Mouse (Mus musculus) intestine, postnatal 0 days (tissue): Measurements from ENCODE around the gene Zfx. TPM values are rescaled to one million over a fixed set of nuclear protein-coding genes. Genes with fewer than 3 reads are reported as not detected.

Experiments used
- ATAC-seq: fragments of 200-750 bp; cut with Nextera tagmentation; 2 replicates; pipeline ENCODE4 v1.8.0; 2017; ENCODE audit warnings: mild to moderate bottlenecking, moderate TSS enrichment, moderate library complexity
- H3K27ac ChIP-seq: fragments of 300-500 bp; sonication (generic); 2 replicates; pipeline ENCODE4 v1.5.1; 2014; ENCODE audit warnings: mild to moderate bottlenecking, low read depth, low read length, moderate library complexity
- H3K27me3 ChIP-seq: fragments of 300-500 bp; sonication (generic); replicated peaks from 2 replicates; pipeline ENCODE4 v1.6.1; 2014; ENCODE audit warnings: low read length, mixed read lengths; ENCODE audit not compliant: control insufficient read depth, insufficient read depth
- H3K36me3 ChIP-seq: fragments of 300-500 bp; sonication (generic); 2 replicates; pipeline ENCODE4 v1.6.1; 2014; ENCODE audit warnings: mild to moderate bottlenecking, moderate library complexity; ENCODE audit not compliant: control insufficient read depth, insufficient read depth
- H3K4me1 ChIP-seq: fragments of 300-500 bp; sonication (generic); replicated peaks from 2 replicates; pipeline ENCODE4 v1.6.1; 2014; ENCODE audit warnings: antibody characterized with exemption, low read length, mixed read lengths; ENCODE audit not compliant: control insufficient read depth, insufficient read depth
- H3K4me2 ChIP-seq: fragments of 300-500 bp; sonication (generic); replicated peaks from 2 replicates; pipeline ENCODE4 v1.6.1; 2014; ENCODE audit warnings: low read depth, mild to moderate bottlenecking, moderate library complexity
- H3K4me3 ChIP-seq: fragments of 300-500 bp; sonication (generic); 2 replicates; pipeline ENCODE4 v1.5.1; 2014; ENCODE audit warnings: low read depth, low read length
- H3K9ac ChIP-seq: fragments of 300-500 bp; sonication (generic); 2 replicates; pipeline ENCODE4 v1.6.1; 2014; ENCODE audit warnings: mild to moderate bottlenecking, low read depth, low read length
- H3K9me3 ChIP-seq: fragments of 300-500 bp; sonication (generic); 2 replicates; pipeline ENCODE4 v1.6.1; 2016; ENCODE audit warnings: mixed run types; ENCODE audit not compliant: control insufficient read depth
- CTCF ChIP-seq: sonication (generic); IDR thresholded peaks from 2 replicates; pipeline ENCODE4 v1.5.1; 2016; ENCODE audit warnings: low read depth, mild to moderate bottlenecking, control low read depth, antibody characterized with exemption, moderate library complexity
- WGBS: fragments of 180-500 bp; shearing (Covaris S2); extraction: QIAGEN DNeasy Blood & Tissue Kit; methylation state at CpG from one replicate; pipeline ENCODE4 v1.1.7; 2014; 5-methylcytosine and 5-hydroxymethylcytosine counted together
- polyA plus RNA-seq: library from polyadenylated mRNA; unstranded; fragments of >200 nt; fragmentation: Nextera tagmentation; extraction: Ambion mirVana; gene quantifications from 2 replicates; pipeline ENCODE4 v1.2.1, GENCODE M21; 2015

Gene Zfx
- polyA plus RNA-seq, 1 experiment from 2014 or later, result 13.8 TPM

DNA sequence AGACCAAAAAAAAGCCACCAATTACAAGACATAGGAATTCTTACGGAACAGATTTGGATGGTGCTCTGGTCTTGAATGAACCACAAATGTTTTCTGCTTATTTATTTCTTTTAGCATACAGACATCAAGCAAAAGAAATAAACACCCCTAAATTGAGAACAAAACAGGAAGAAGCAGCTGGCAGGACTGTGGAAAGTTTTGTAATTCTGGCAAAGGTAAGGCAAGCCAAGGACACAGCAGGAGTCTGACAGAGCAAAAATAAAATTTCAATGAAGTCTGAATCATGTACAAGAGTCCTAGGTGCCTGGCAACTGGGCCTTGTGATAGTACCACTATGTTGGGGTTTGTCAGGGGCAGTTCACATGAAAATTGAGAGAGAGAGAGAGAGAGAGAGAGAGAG lies 14.8 kb upstream of the Zfx start:
- no peaks in the 10 kb centered on the region for H3K4me1 ChIP-seq
- no peak overlapping the region for H3K27ac ChIP-seq
- H3K36me3 ChIP-seq, result no peaks in the 10 kb centered on the region
- no peaks in the 10 kb centered on the region for H3K9me3 ChIP-seq
- ATAC-seq, result no peak
- H3K4me2 ChIP-seq, result no peak overlapping the region
- 0 out of 2 replicates have a peak, but pooled peaks cover 3% of the 10 kb centered on the region for H3K27me3 ChIP-seq
- 93% methylated on average over 1 of the region's 1 CpGs for WGBS
- H3K9ac ChIP-seq, result no peak overlapping the region
- H3K4me3 ChIP-seq, result no peak overlapping the region
- TF ChIP-seq CTCF, result no peak

DNA sequence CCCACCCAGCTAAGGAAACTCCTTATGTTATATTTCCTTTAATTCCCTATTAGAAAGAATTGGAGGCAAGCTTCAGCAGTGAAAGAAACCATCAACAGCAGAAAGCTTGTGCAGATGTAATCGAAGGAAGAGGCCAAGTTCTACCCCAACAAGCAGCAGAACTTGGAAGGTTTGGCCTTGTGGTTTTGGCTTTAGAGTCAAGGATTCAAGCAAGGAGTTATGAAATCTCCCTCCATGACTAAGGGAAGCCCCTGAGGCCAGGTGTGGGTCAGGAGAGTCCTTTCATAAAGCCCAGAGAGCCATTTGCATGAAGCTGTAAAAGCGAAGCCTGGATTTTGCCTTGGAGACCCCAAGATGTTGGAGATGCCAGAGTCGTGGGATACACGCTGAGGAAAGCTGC lies 11.6 kb upstream of the Zfx start:
- H3K9ac ChIP-seq, result no peak overlapping the region
- no peaks in the 10 kb centered on the region for H3K9me3 ChIP-seq
- no peak for TF ChIP-seq CTCF
- no peak overlapping the region for H3K4me2 ChIP-seq
- H3K4me3 ChIP-seq, result no peak overlapping the region
- WGBS, result 64% methylated on average over 4 of the region's 4 CpGs
- H3K27ac ChIP-seq, result no peak overlapping the region
- H3K36me3 ChIP-seq, result no peaks in the 10 kb centered on the region
- ATAC-seq, result no peak
- H3K4me1 ChIP-seq, result no peaks in the 10 kb centered on the region
- no peaks in the 10 kb centered on the region for H3K27me3 ChIP-seq

DNA sequence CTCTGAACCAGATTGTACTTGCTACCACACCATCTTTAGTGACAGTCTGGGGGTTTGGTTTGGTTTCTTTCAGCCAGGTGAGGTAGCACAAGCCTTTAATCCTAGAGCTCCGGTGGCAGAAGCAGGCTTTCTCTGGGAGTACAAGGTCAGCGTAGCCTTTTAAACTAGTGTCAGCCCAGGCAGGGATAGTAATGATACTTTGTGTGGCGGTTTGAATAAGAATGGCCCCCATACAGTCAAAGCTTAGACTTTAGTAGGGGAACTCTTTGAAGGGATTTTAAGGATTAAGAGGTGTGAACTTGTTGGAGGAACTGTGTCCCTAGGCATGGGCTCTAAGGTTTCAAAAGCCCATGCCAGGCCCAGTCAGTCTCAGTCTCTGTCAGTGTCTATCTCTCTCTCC lies 10.0 kb upstream of the Zfx start:
- no peak for TF ChIP-seq CTCF
- Histone ChIP-seq H3K4me2 (no peak overlapping the region), H3K4me1 (no peaks in the 10 kb centered on the region), H3K9me3 (no peaks in the 10 kb centered on the region), H3K27me3 (no peaks in the 10 kb centered on the region), H3K27ac (no peak overlapping the region), H3K36me3 (no peaks in the 10 kb centered on the region), H3K9ac (no peak overlapping the region), H3K4me3 (no peak overlapping the region)
- no peak for ATAC-seq
- WGBS, result 57% methylated on average over 3 of the region's 3 CpGs

DNA sequence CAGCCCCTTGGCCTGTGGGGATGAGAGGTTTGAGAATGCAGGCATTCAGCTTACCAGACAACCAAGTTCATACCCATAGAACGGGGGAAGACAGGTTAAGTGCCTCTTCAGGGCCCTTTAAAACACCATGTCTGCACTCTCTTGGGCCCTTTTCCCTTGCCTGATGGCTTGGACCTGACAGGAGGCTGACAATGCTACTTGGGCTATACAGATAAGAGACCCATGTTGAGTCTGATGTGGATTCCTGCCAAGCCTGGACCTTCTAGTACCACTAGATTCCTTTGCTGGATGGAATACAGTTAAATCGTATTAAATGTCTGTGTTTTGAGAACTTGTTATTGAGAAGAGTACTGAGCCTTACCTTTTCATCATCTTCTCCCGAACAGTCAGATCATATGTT lies 8.7 kb upstream of the Zfx start:
- 76% methylated on average over 3 of the region's 3 CpGs for WGBS
- Histone ChIP-seq H3K4me3 (no peak overlapping the region), H3K4me2 (no peak overlapping the region), H3K27ac (no peak overlapping the region), H3K9me3 (no peaks in the 10 kb centered on the region), H3K36me3 (no peaks in the 10 kb centered on the region), H3K4me1 (no peaks in the 10 kb centered on the region), H3K27me3 (no peaks in the 10 kb centered on the region), H3K9ac (no peak overlapping the region)
- TF ChIP-seq CTCF, result no peak
- no peak for ATAC-seq

DNA sequence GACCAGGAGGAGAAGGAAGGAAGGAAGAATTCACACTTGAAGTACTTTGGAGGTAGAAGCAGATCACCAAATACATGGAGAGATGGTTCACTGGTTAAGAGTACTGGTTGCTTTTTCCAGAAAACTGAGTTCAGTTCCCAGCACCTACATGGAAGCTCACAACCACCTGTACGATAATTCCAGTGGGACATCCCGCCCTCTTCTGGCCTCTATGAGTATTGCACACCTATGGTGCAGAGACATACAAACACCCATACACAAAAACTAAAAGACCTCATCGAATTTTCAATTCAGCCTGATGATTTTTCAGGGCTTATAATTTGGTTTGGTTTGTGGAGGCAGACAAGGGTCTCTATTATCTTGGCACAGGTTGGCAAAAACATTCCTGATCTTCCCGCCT lies 6.2 kb upstream of the Zfx start:
- no peak overlapping the region for H3K9ac ChIP-seq
- no peak for ATAC-seq

DNA sequence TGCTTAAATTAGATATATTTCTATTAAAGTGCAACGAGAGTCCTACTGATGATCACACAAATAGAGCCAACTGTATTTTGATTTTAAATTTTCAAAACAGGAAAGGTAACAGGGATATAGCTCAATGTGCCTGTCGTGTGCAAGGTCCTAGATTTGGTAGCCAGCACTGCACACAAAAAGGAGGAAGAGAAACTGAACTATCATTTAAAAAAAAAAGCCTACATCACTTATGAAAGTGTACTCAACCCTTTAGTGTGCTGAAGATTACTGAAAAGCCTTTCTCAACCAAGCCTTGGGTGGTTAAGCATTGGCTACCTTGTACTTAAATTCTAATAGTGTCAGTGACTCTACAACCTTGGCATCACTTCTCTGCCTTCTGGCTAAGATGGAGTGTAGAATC lies 2.4 kb upstream of the Zfx start:
- ATAC-seq, result no peak

More for the DNA sequence above, 6.2 kb upstream of the Zfx start:
- Histone ChIP-seq H3K27me3 (no peaks in the 10 kb centered on the region), H3K4me3 (no peak overlapping the region), H3K9me3 (no peaks in the 10 kb centered on the region), H3K4me1 (no peaks in the 10 kb centered on the region), H3K36me3 (no peaks in the 10 kb centered on the region), H3K4me2 (no peak overlapping the region), H3K27ac (no peak overlapping the region)
- peak; percentile 29 for TF ChIP-seq CTCF
- WGBS, result 77% methylated on average over 4 of the region's 4 CpGs

DNA sequence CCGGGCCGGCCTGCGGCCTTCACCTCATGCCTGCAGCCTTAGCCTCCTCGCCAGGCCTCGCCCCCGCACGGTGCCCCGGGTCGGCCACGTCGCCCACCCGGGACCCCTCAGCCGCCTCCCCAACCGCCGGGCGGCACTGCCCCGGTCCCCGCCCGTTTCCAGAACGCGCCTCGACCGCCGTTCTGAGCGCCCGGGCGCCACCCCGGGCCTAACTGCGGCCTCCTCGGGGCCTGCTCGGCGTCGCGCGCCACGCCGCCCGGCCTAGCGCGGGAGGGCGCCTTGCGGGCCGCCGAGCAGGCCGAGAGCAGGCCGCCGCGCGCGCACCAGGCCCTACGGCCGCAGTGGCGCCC lies 818 bp downstream of the Zfx start:
- Histone ChIP-seq H3K36me3 (no peaks in the 10 kb centered on the region), H3K9me3 (no peaks in the 10 kb centered on the region), H3K9ac (peak overlapping the region; percentile 94), H3K4me3 (peak overlapping the region; percentile 55), H3K4me2 (peak overlapping the region; percentile 64), H3K27me3 (no peaks in the 10 kb centered on the region), H3K27ac (peak overlapping the region; percentile 99), H3K4me1 (no peaks in the 10 kb centered on the region)
- ATAC-seq, result peak; percentile 67
- no peak for TF ChIP-seq CTCF
- WGBS, result 15% methylated on average over 47 of the region's 53 CpGs

More for the DNA sequence above, 2.4 kb upstream of the Zfx start:
- H3K27ac ChIP-seq, result no peak overlapping the region
- H3K4me1 ChIP-seq, result no peaks in the 10 kb centered on the region
- H3K4me3 ChIP-seq, result no peak overlapping the region
- TF ChIP-seq CTCF, result no peak
- no peaks in the 10 kb centered on the region for H3K36me3 ChIP-seq
- no peaks in the 10 kb centered on the region for H3K27me3 ChIP-seq
- 80% methylated on average over 2 of the region's 2 CpGs for WGBS
- no peak overlapping the region for H3K4me2 ChIP-seq
- no peak overlapping the region for H3K9ac ChIP-seq
- H3K9me3 ChIP-seq, result no peaks in the 10 kb centered on the region
